Mouse (Mus musculus) liver, adult 2 months (tissue): ENCODE results near the gene Ccdc43.

Experiments
- CTCF ChIP-seq: fragments of 200-500 bp; IDR thresholded peaks from 2 replicates; pipeline ENCODE4 v1.5.1; 2011; ENCODE audit warnings: low read depth, low read length, control low read depth
- POLR2A ChIP-seq: fragments of 200-500 bp; IDR thresholded peaks from 2 replicates; pipeline ENCODE4 v1.6.1; 2011; ENCODE audit warnings: low read length, control low read depth; ENCODE audit not compliant: insufficient read depth; ENCODE audit errors: extremely low read depth

DNA sequence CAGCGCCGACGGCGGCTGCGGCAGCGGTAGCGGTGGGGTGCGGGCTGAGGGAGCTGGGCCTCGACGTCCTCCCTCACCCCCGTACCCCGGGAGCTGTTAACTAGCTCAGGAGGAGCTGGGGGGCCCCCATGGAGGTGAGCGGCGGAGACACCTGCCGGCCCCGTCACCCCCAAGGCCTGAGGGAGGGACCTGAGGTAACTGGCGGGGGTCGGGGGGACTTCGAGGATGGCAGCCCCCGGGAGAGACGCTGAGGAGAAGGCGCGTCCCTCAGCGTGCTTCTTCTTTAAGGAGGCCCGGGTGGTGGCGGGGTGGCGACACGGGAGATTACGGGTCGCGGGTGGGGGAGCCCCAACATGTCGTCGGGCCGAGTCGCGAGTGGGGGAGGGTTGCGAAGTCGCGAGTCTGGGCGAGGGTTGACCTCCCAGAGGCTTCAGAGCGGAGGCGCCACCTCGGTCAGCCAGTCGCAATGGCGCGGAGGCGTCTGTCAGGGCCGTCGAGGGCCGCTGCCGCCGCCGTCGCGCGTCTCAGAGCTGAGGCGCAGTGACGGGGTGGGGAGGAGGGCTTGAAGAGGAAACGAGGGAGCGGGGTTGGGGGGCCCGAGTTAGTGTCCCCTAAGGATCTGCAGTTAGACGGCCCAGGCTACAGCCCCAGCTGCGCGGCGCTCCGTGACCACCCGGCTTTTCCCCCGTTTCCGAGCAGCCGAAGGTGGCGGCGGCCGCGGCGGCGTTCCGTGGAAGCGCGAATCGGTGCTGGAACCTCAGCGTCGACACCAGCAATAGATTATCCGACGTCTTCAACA, 31.7 kb downstream of the Ccdc43 start:
- TF ChIP-seq CTCF, result no peak
- TF ChIP-seq POLR2A, result no peak
